Comparison of ENCODE assay signal across 8 mouse cellular contexts in the genomic region with DNA sequence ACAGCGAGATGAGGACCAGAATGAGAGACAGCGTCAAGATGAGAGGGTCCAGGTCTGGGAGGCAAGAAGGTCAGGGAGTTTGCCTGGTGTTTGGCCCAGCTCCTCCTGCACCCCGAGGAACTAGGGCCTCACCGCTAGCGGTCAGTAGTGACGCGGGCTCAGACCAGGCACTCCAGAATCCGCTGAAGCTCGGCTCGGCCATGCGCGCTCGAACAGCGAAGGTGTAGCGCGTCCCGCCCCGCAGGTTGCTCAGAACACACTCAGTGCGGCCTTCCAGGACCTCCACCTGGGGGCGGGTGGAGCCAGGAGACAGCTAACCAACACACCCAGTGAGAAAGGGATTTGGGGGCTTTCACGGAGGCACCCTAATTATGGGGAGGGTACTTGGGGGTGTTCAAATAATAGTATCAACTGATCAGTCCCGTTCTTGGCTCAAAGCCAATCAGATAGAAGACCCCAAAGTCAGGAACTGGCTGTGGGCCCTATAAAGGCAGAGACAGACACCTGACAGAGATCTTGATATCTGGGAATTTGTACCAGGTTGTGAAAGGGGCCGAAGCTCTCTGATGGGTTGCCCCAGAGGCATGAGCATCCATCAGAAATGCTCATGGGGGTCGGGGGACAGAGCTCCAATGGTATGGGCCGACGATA. TPM values are rescaled to one million over a fixed set of nuclear protein-coding genes. Genes with fewer than 3 reads are reported as not detected.
A peak's percentile ranks its signal among the peaks of the same experiment; 100 is the strongest.
DNase-seq lines count a peak whose midpoint lies in the region; ATAC-seq and TF ChIP-seq lines count a peak whose summit lies in the region.

No protein-coding gene starts in this region.

- no peaks in the 10 kb centered on the region; the same call in 1 of the 2 replicates for H3K36me3 ChIP-seq in heart, embryonic 11.5 days (ENCODE audit: control insufficient read depth, insufficient read depth, low read length)
- H3K36me3 ChIP-seq in kidney, postnatal 0 days (ENCODE audit: insufficient read depth, low read length), result no peaks in the 10 kb centered on the region

- no peaks in the 10 kb centered on the region for H3K9me3 ChIP-seq in heart, embryonic 11.5 days (replicated peaks; ENCODE audit: control insufficient read depth, low read length)
- no peaks in the 10 kb centered on the region for H3K9me3 ChIP-seq in kidney, postnatal 0 days (replicated peaks; ENCODE audit: low read length)

- H3K27me3 ChIP-seq in heart, embryonic 11.5 days (ENCODE audit: control insufficient read depth, insufficient read depth, low read length), result peaks cover 21% of the 10 kb centered on the region
- H3K27me3 ChIP-seq in kidney, postnatal 0 days (ENCODE audit: insufficient read depth, low read length), result 0 out of 2 replicates have a peak, but pooled peaks cover 6% of the 10 kb centered on the region

- ATAC-seq in heart, embryonic 11.5 days (replicated peaks; ENCODE audit: insufficient number of reproducible peaks, low FRiP score, low TSS enrichment), result no peak
- ATAC-seq in kidney, postnatal 0 days (replicated peaks; ENCODE audit: low FRiP score, low read depth), result 0 out of 2 replicates have a peak, but pooled peaks have one; percentile 4

- H3K27ac ChIP-seq in heart, embryonic 11.5 days (ENCODE audit: low read depth, low read length), result no peak overlapping the region; the same call in 1 of the 2 replicates
- peak overlapping the region; percentile 54 for H3K27ac ChIP-seq in kidney, postnatal 0 days

- peak overlapping the region; percentile 71 for H3K9ac ChIP-seq in heart, embryonic 11.5 days (ENCODE audit: low read depth, low read length)
- no peak overlapping the region for H3K9ac ChIP-seq in kidney, postnatal 0 days (ENCODE audit: low read depth, low read length)

- no peak for DNase-seq in heart, postnatal 10 days
- DNase-seq in embryo, embryonic 9.5 days (ENCODE audit: extremely low spot score), result peak; percentile 26
- peak; percentile 64 for DNase-seq in kidney, postnatal 0 days (ENCODE audit: low spot score)
- peak; percentile 54 for DNase-seq in lung, postnatal 36 days
- no peak for DNase-seq in right cerebral cortex, postnatal 25 days
- no peak for DNase-seq in left cerebral cortex, adult 18-20 months (ENCODE audit: low spot score in 2 of 2)
- no peak for DNase-seq in right cerebral cortex, postnatal 36 days (ENCODE audit: low spot score in 2 of 2)

- H3K4me3 ChIP-seq in heart, embryonic 11.5 days (ENCODE audit: low read depth, low read length), result peak overlapping the region; percentile 57
- H3K4me3 ChIP-seq in kidney, postnatal 0 days (replicated peaks; ENCODE audit: low read depth, low read length), result peak overlapping the region; percentile 51; the same call in 1 of the 2 replicates

- WGBS in heart, embryonic 11.5 days (ENCODE audit: insufficient replicate concordance), result 14% methylated on average over 26 of the region's 26 CpGs
- 8% methylated on average over 26 of the region's 26 CpGs for WGBS in kidney, postnatal 0 days

- peak; percentile 53 for TF ChIP-seq CTCF in kidney, postnatal 0 days (IDR thresholded peaks at IDR 0.05; ENCODE audit: low read depth)

- intact Hi-C loops in heart, postnatal 10 days (cut with DNase I), result no loop called here

- H3K4me1 ChIP-seq in heart, embryonic 11.5 days (ENCODE audit: control insufficient read depth, insufficient read depth, low read length), result peaks cover 24% of the 10 kb centered on the region
- H3K4me1 ChIP-seq in kidney, postnatal 0 days (replicated peaks; ENCODE audit: insufficient read depth, low read length), result peaks cover 29% of the 10 kb centered on the region

- H3K4me2 ChIP-seq in heart, embryonic 11.5 days, result peak overlapping the region; percentile 94
- peak overlapping the region; percentile 89 for H3K4me2 ChIP-seq in kidney, postnatal 0 days (ENCODE audit: low read length)

RNA-seq across cellular contexts. Expression of a gene that starts 2.6 kb away (rescaled TPM):
- 15.4 and 22.8 TPM in 2 replicates for polyA plus RNA-seq in heart, embryonic 11.5 days (2014; fragmentation: Nextera tagmentation; extraction: Ambion mirVana)
- total RNA-seq in heart, postnatal 10 days (2021), result 1 to 10 TPM; 3.1 to 4.0 TPM
- polyA plus RNA-seq in kidney, postnatal 0 days (2015; fragmentation: Nextera tagmentation; extraction: Ambion mirVana), result 16.1 and 17.2 TPM in 2 replicates
- 10 to 100 TPM; 10.7 to 12.9 TPM for total RNA-seq in left cerebral cortex, adult 18-20 months (2021)

RNA-seq across cellular contexts. Expression of a gene that starts 5.1 kb away (rescaled TPM):
- 9.0 and 13.1 TPM in 2 replicates for polyA plus RNA-seq in heart, embryonic 11.5 days (2014; fragmentation: Nextera tagmentation; extraction: Ambion mirVana)
- total RNA-seq in heart, postnatal 10 days (2021), result 1 to 10 TPM; 8.7 TPM
- 7.5 and 8.1 TPM in 2 replicates for polyA plus RNA-seq in kidney, postnatal 0 days (2015; fragmentation: Nextera tagmentation; extraction: Ambion mirVana)
- total RNA-seq in left cerebral cortex, adult 18-20 months (2021), result 10 to 100 TPM; 13.1 to 14.1 TPM

RNA-seq across cellular contexts. Expression of a gene that starts 23.9 kb away (rescaled TPM):
- 5.3 and 5.5 TPM in 2 replicates for polyA plus RNA-seq in heart, embryonic 11.5 days (2014; fragmentation: Nextera tagmentation; extraction: Ambion mirVana)
- total RNA-seq in heart, postnatal 10 days (2021), result 1 to 10 TPM; 2.2 to 2.4 TPM
- polyA plus RNA-seq in kidney, postnatal 0 days (2015; fragmentation: Nextera tagmentation; extraction: Ambion mirVana), result 4.3 and 4.8 TPM in 2 replicates
- total RNA-seq in left cerebral cortex, adult 18-20 months (2021), result 100 to 1,000 TPM; 171 to 178 TPM

RNA-seq across cellular contexts. Expression of a gene that starts 28.6 kb away (rescaled TPM):
- 0.74 and 1.1 TPM in 2 replicates for polyA plus RNA-seq in heart, embryonic 11.5 days (2014; fragmentation: Nextera tagmentation; extraction: Ambion mirVana)
- total RNA-seq in heart, postnatal 10 days (2021), result 1 to 10 TPM; 1.3 to 1.4 TPM
- polyA plus RNA-seq in kidney, postnatal 0 days (2015; fragmentation: Nextera tagmentation; extraction: Ambion mirVana), result 26.8 and 29.2 TPM in 2 replicates
- total RNA-seq in left cerebral cortex, adult 18-20 months (2021), result 1 to 10 TPM; 3.7 to 4.0 TPM

RNA-seq across cellular contexts. Expression of a gene that starts 33.3 kb away (rescaled TPM):
- polyA plus RNA-seq in heart, embryonic 11.5 days (2014; fragmentation: Nextera tagmentation; extraction: Ambion mirVana), result 39.0 and 45.1 TPM in 2 replicates
- 10 to 100 TPM; 24.3 to 28.6 TPM for total RNA-seq in heart, postnatal 10 days (2021)
- 82.9 and 83.7 TPM in 2 replicates for polyA plus RNA-seq in kidney, postnatal 0 days (2015; fragmentation: Nextera tagmentation; extraction: Ambion mirVana)
- total RNA-seq in left cerebral cortex, adult 18-20 months (2021), result 10 to 100 TPM; 33.5 to 39.8 TPM

Comparison
In these comparisons a context has a peak if more than half of its experiments do, and no peak if none do; other contexts are left out.
1. DNase-seq: peak in embryo, embryonic 9.5 days (single experiment), kidney, postnatal 0 days (single experiment) and lung, postnatal 36 days (single experiment); none in heart, postnatal 10 days (0 of 2), right cerebral cortex, postnatal 25 days (single experiment), left cerebral cortex, adult 18-20 months (0 of 2) and right cerebral cortex, postnatal 36 days (0 of 2).
2. RNA of a gene that starts 23.9 kb away (total RNA-seq): 171 to 178 TPM in left cerebral cortex, adult 18-20 months; 2.2 to 2.4 TPM in heart, postnatal 10 days; every median in the first group is over 10 times any median in the second.